Mouse (Mus musculus) embryo, embryonic 9.5 days (tissue): Measurements from ENCODE around the gene Arid2.
A peak's percentile ranks its signal among the peaks of the same experiment; 100 is the strongest.
"Not testable (repeated sequence)": the region's sequence is repeated elsewhere in the genome, so short reads cannot be mapped to it uniquely, and the experiment has no call there.

Experiments
- DNase-seq: peaks from one replicate; pipeline ENCODE4 v3.0.0-alpha.2; 2017; ENCODE audit errors: extremely low spot score

Arid2 gene

GRCm38 (mm10) chr15:96286015-96286934, 1.0 kb upstream of the Arid2 start:
- DNase-seq, result peak; percentile 94

GRCm38 (mm10) chr15:96286935-96287292, 404 bp upstream of the Arid2 start:
- no peak for DNase-seq

- peak; percentile 78 for DNase-seq
Observed at GRCm38 (mm10) chr15:96287976-96288835, 888 bp downstream of the Arid2 start.

- no peak for DNase-seq
Observed at GRCm38 (mm10) chr15:96288836-96289390, 1.6 kb downstream of the Arid2 start.

GRCm38 (mm10) chr15:96290001-96290400, 2.7 kb downstream of the Arid2 start:
- no peak for DNase-seq

GRCm38 (mm10) chr15:96293444-96293843, 6.1 kb downstream of the Arid2 start:
- DNase-seq, result no peak

GRCm38 (mm10) chr15:96297078-96297590, 9.8 kb downstream of the Arid2 start:
- no peak for DNase-seq

GRCm38 (mm10) chr15:96297623-96298188, 10.4 kb downstream of the Arid2 start:
- no peak for DNase-seq

GRCm38 (mm10) chr15:96309310-96309709, 22.0 kb downstream of the Arid2 start:
- DNase-seq, result no peak

GRCm38 (mm10) chr15:96312902-96313301, 25.6 kb downstream of the Arid2 start:
- no peak for DNase-seq

GRCm38 (mm10) chr15:96315664-96316063, 28.3 kb downstream of the Arid2 start:
- no peak for DNase-seq

- no peak for DNase-seq
Observed at GRCm38 (mm10) chr15:96319335-96319734, 32.0 kb downstream of the Arid2 start.

- no peak for DNase-seq
Observed at GRCm38 (mm10) chr15:96325726-96326328, 38.5 kb downstream of the Arid2 start.

GRCm38 (mm10) chr15:96328722-96329121, 41.4 kb downstream of the Arid2 start:
- DNase-seq, result not testable (repeated sequence)

GRCm38 (mm10) chr15:96330536-96330935, 43.2 kb downstream of the Arid2 start:
- DNase-seq, result no peak

- no peak for DNase-seq
Observed at GRCm38 (mm10) chr15:96332468-96333213, 45.3 kb downstream of the Arid2 start.

- no peak for DNase-seq
Observed at GRCm38 (mm10) chr15:96333350-96333749, 46.0 kb downstream of the Arid2 start.

GRCm38 (mm10) chr15:96340924-96341323, 53.6 kb downstream of the Arid2 start:
- DNase-seq, result no peak

- no peak for DNase-seq
Observed at GRCm38 (mm10) chr15:96342097-96342496, 54.8 kb downstream of the Arid2 start.

GRCm38 (mm10) chr15:96342871-96343270, 55.6 kb downstream of the Arid2 start:
- no peak for DNase-seq
